Mouse (Mus musculus): ENCODE measurements around the gene Ocrl.

Ocrl gene

GRCm38 (mm10) chrX:47912306-47912792 is at the start of gene Ocrl:
TSS of gene Ocrl (plus strand) at chrX:47912387.
- peak; percentile 54 for DNase-seq (ENCODE audit: low spot score in 2 of 2)

DNA sequence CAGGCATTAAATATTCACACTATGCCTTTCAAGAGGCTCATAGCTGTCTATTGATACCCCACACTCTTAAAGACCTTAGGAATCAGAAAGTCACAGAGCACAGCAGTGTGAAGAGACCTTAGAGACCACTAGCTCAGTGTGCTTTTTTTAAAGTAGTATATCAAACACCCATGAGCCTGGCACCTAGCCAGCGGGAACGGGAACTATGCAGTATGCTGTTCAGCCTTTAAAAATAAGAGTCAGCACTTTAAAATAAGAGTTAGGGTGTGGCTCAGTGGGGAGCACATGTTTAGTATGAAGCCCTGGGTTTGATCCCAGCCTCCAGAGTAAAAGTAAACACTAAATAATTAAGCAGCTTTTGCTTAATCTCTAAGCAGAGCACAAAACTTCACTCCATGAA is 32.1 kb upstream of the Ocrl start:
- DNase-seq (ENCODE audit: low spot score in 2 of 2), result peak in 1 of 2 experiments; percentile 11

GRCm38 (mm10) chrX:47882813-47883212 is 29.4 kb upstream of the Ocrl start:
- DNase-seq (ENCODE audit: low spot score in 2 of 2), result no peak

- DNase-seq (ENCODE audit: low spot score in 2 of 2), result no peak
Measured at GRCm38 (mm10) chrX:47887401-47887800, 24.8 kb upstream of the Ocrl start.

DNA sequence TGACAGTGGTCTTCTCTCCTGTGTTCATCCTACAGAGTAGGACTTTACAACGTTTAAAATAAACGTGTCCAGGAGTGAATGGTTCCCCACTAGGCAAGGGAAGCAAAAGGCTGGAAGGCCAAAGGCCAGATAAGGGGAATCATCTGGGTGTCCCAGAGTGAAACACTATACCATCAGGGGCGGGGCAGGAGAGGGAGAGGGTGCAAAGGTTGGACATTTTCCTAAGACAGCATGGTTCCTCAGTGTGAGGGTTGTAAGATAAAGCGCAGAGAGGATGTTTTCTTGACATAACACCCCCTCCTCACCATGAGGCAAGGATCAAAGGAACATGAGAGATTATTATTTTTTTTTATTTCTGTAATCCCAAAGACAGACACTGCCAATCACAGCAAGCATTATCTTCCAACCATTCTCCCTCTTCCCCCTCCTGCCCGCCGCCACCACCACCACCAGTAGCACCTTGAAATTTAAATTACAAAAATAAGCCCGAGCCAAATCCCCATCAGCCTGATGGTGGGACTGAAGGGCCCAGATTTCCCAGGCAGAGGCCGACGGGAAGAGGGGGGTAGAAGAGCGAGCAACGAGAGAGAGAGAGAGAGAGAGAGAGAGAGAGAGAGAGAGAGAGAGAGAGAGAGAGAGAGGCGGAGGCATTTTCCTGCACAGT is 20.8 kb upstream of the Ocrl start:
- no peak for DNase-seq (ENCODE audit: low spot score in 2 of 2)

GRCm38 (mm10) chrX:47891907-47892430 is 20.2 kb upstream of the Ocrl start:
- DNase-seq (ENCODE audit: low spot score in 2 of 2), result peak in 1 of 2 experiments; percentile 3

DNA sequence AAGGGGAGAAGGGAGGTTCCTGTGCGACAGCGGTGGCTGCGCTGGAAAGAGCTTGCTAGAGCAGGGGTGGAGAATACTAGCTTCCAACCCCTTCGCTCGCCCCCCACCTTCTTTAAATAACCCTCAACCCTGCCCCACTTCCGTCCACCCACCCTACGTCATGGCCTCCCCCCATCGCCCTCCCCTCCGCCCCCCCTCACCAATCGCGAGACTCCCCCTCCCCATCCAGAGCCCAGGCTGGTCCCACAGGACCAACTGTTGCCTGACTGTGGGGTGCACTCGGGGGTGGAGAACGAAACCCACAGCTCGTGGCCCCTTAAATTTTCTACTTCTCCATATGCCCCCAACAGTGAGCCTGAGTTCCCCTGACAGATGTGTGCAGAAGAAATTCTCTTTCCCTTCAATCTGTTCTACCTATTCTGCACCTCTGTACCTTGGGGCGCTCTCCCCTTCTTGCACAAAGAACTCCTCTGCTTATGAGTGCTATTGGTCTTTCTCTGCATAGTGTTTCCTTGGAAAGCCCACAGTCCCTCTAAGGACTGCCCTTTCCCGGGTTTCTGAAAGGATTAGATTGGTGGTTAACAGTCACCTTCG is 19.7 kb upstream of the Ocrl start, which contains the start of gene Smarca1:
TSS of gene Smarca1 (minus strand) at position 544 of the 594 bp plus-strand sequence.
- DNase-seq (ENCODE audit: low spot score in 2 of 2), result no peak

GRCm38 (mm10) chrX:47912904-47913542 is 836 bp downstream of the Ocrl start:
- DNase-seq (ENCODE audit: low spot score in 2 of 2), result no peak

- DNase-seq (ENCODE audit: low spot score in 2 of 2), result no peak
Measured at GRCm38 (mm10) chrX:47913543-47913938, 1.4 kb downstream of the Ocrl start.

DNA sequence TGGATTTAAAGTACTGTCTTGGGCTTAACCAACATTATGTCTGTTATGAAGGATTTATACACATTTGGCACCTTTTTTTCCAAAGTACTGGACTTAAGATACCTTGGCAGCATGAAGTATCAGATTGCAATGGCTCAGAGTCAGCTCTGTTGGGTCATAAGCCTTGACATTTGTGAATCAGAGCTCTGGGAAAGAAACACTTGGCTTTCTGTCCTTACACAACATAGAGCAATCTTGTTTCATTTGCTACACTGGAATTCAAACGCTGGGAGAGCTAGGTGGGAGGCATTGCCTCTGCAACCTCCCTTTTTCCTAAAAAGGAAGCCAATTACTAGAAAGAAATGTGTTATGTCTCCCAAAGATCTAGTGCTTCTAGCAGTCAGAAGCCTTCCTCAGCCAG is 4.6 kb downstream of the Ocrl start:
- no peak for DNase-seq (ENCODE audit: low spot score in 2 of 2)

DNA sequence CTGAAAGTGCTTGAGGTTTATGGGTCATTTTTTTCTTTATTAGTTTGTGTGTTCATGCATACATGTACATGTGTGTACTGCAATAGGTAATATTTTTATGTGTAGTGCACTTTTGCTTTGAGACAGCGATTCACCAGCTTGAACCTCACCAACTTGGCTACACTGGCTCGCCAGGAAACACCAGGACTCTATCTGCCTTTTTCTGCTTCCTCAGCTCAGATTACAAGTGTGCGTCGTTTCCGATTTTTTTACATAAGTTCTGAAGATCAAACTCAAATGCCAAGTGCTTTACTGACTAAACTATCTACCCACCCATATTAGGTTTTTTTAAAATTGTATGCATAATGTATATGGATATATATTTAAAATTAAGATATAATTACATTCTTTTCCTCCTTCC is 8.4 kb downstream of the Ocrl start:
- DNase-seq (ENCODE audit: low spot score in 2 of 2), result no peak

- no peak for DNase-seq (ENCODE audit: low spot score in 2 of 2)
Measured at GRCm38 (mm10) chrX:47927981-47928380, 15.8 kb downstream of the Ocrl start.

GRCm38 (mm10) chrX:47930449-47930848 is 18.3 kb downstream of the Ocrl start:
- no peak for DNase-seq (ENCODE audit: low spot score in 2 of 2)

DNA sequence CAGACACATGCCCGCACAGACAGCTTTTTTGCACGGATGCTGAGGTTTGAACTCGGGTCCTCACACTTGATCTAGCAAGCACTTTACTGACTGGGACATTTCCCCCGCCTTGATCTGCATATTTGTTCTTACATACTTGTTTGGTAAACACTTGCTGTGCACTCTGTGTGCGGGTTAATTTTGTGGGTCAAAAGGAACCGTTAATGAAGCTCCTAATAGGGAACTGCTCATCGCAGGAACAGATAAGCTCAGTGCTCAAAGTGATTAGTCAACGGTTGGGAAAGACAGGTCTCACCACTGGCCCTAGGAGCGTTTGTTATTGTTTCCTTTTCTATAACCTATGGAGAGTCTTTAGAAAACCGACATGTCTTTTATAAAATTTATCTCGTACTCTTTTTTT is 22.2 kb downstream of the Ocrl start:
- DNase-seq (ENCODE audit: low spot score in 2 of 2), result no peak

- DNase-seq (ENCODE audit: low spot score in 2 of 2), result no peak
Measured at GRCm38 (mm10) chrX:47936885-47937284, 24.7 kb downstream of the Ocrl start.

GRCm38 (mm10) chrX:47937740-47938139 is 25.6 kb downstream of the Ocrl start:
- no peak for DNase-seq (ENCODE audit: low spot score in 2 of 2)

- no peak for DNase-seq (ENCODE audit: low spot score in 2 of 2)
Measured at GRCm38 (mm10) chrX:47949729-47950128, 37.5 kb downstream of the Ocrl start.

DNA sequence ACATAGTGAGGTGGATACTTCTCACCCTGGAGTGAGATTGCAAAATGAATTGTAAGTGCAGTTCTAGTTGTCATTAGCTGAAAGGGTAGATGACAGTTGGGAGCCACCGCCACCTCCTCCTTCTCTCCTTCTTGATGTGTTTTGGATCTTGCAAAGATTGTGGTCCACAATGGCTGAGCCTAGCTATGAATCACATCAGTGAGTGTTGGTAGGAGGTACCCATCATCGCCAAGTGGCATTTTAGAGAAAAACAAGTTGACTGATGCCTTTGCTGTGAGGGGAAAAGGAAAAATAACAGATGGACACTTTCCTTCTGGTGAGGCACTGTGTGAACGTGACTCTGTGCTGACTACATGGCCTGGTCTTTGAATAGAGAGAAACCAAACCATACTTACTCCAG is 50.4 kb downstream of the Ocrl start:
- DNase-seq (ENCODE audit: low spot score in 2 of 2), result no peak

DNA sequence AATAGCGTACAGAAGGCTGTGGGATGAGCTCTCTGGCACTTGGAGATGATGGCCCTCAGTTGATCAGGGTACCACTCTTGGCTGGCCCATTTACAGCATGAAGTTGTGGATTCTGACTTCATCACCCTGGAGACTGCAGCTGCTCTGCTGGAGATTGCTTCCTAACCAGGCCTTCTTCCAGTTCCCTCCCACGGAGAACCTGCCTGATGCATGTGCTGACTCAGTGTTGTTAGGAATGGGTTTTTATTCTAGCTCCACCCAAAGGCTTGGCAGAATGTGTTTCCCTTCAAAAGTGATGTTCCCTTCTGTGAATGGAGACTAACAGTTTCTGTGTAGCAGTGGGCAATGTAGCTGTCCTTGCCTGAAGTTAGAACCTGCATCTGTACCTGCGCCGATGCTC is 58.2 kb downstream of the Ocrl start:
- DNase-seq (ENCODE audit: low spot score in 2 of 2), result no peak

DNA sequence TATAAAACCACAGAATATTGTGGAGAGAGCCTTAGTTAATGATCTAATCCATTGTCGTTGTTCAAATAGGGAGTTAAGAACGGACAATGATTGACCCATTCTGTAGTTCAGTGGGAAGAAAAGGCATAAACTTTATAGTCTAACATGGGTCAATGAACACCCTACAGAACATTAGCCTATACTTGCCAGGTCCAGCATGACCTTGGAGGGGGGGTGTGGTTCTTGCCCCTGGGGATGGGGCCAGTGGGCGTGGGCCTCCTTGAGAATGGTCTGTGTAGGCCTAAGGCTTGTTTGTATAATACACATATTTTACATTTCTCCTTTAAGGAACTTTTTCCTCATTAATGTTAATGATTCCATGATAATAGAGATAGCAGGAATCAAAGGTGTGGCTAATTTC is 58.7 kb downstream of the Ocrl start:
- no peak for DNase-seq (ENCODE audit: low spot score in 2 of 2)

GRCm38 (mm10) chrX:47971366-47972128 is 59.4 kb downstream of the Ocrl start:
- no peak for DNase-seq (ENCODE audit: low spot score in 2 of 2)

DNA sequence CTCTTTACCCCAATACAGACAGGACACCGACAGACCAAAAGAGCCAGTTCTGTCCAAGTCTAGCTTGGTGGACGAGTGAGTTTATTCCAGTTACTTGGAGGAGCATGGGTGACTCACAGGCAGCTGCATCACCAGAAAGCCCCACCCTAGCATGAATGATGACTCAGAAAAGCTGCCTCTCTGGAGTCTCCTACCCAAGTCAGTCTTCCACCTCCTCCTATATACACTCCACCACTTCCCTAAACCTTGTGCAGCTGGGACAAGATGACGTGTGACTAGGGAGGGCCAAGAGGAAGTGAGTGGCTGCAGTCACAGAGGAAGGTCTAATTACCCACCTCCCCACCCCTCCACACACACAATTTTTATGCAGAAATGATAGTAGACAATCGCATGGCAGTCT is 64.4 kb downstream of the Ocrl start:
- peak in 1 of 2 experiments; percentile 27 for DNase-seq (ENCODE audit: low spot score in 2 of 2)

Measured in urinary bladder, postnatal 36 days (tissue).